Mouse (Mus musculus) heart, embryonic 14.5 days (tissue): ENCODE measurements around the gene Vmn1r43. TPM values are rescaled to one million over a fixed set of nuclear protein-coding genes. Genes with fewer than 3 reads are reported as not detected.
"Not testable (repeated sequence)": the region's sequence is repeated elsewhere in the genome, so short reads cannot be mapped to it uniquely, and the experiment has no call there.

ENCODE experiments used
- ATAC-seq: fragments of 200-750 bp; cut with Nextera tagmentation; 2 replicates; pipeline ENCODE4 v1.8.0; 2017; ENCODE audit warnings: low read depth, moderate TSS enrichment; ENCODE audit not compliant: insufficient number of reproducible peaks, insufficient read depth, low FRiP score
- H3K27ac ChIP-seq, 2 experiments: fragments of 200-500 bp in 1 of 2; fragments of 300-500 bp in 1 of 2; sonication (generic) in 1 of 2; replicated peaks in 1 of 2; 2 replicates each; pipeline ENCODE4 v1.5.1; 2012 to 2014; ENCODE audit warnings: low read depth in 2 of 2, low read length in 2 of 2, control low read depth in 1 of 2, mild to moderate bottlenecking in 1 of 2, mixed read lengths in 1 of 2; ENCODE audit not compliant: control insufficient read depth in 1 of 2, insufficient read depth in 1 of 2
- H3K27me3 ChIP-seq: fragments of 300-500 bp; sonication (generic); 2 replicates; pipeline ENCODE4 v1.6.1; 2014; ENCODE audit warnings: mild to moderate bottlenecking, low read length, control low read depth; ENCODE audit not compliant: control insufficient read depth, insufficient read depth
- H3K36me3 ChIP-seq: fragments of 300-500 bp; sonication (generic); 2 replicates; pipeline ENCODE4 v1.6.1; 2014; ENCODE audit warnings: mild to moderate bottlenecking, control low read depth, low read length, mixed read lengths; ENCODE audit not compliant: control insufficient read depth, insufficient read depth
- H3K4me1 ChIP-seq, 2 experiments: fragments of 200-500 bp in 1 of 2; fragments of 300-500 bp in 1 of 2; sonication (generic) in 1 of 2; 2 replicates each; pipeline ENCODE4 v1.6.1; 2012 to 2014; ENCODE audit warnings: low read length in 2 of 2, control low read depth in 1 of 2, mixed read lengths in 1 of 2; ENCODE audit not compliant: control insufficient read depth in 2 of 2, insufficient read depth in 2 of 2
- H3K4me2 ChIP-seq: fragments of 300-500 bp; sonication (generic); 2 replicates; pipeline ENCODE4 v1.6.1; 2014; ENCODE audit warnings: mild to moderate bottlenecking, low read length
- H3K4me3 ChIP-seq, 2 experiments: fragments of 200-500 bp in 1 of 2; fragments of 300-500 bp in 1 of 2; sonication (generic) in 1 of 2; 2 replicates each; pipeline ENCODE4 v1.5.1; 2012 to 2014; ENCODE audit warnings: low read length in 2 of 2, mild to moderate bottlenecking in 2 of 2, control low read depth in 1 of 2, low read depth in 1 of 2, moderate library complexity in 1 of 2; ENCODE audit not compliant: control insufficient read depth in 1 of 2, insufficient read depth in 1 of 2
- H3K9ac ChIP-seq: fragments of 300-500 bp; sonication (generic); 2 replicates; pipeline ENCODE4 v1.6.1; 2014; ENCODE audit warnings: mild to moderate bottlenecking, low read length
- H3K9me3 ChIP-seq: fragments of 300-500 bp; sonication (generic); 2 replicates; pipeline ENCODE4 v1.6.1; 2016; ENCODE audit warnings: low read length, control low read depth; ENCODE audit not compliant: control insufficient read depth
- WGBS: fragments of 180-500 bp; shearing (Covaris S2); extraction: QIAGEN DNeasy Blood & Tissue Kit; methylation state at CpG from one replicate; pipeline ENCODE4 v1.1.7; 2014; 5-methylcytosine and 5-hydroxymethylcytosine counted together
- polyA plus RNA-seq: library from polyadenylated mRNA; unstranded; fragments of >200 nt; fragmentation: Nextera tagmentation; extraction: Ambion mirVana; gene quantifications from 2 replicates; pipeline ENCODE4 v1.2.1, GENCODE M21; 2014

The Vmn1r43 gene
- polyA plus RNA-seq: not detected in 2 replicates

DNA sequence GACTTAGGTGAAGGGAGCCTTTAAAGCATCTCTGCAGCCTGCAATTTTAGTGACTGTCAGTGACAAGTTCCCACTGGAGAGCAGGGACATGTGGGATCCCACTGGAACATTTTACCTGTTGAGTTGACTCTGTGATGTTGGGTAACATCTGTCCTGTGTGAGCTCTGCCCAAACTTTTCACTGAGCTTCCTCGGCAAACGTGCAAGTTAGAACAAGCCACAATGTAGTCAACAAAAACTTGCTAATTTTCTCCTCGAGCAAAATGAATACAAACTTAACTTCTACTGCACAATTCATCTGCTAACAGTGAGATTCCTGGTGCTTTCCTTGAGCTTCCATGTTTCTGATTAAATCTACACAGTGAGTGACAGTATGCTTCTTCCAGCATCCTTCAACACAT is at the start of gene Vmn1r43, which contains the start of gene Vmn1r42:
TSS of gene Vmn1r43 (minus strand) at position 101 of the 400 bp plus-strand sequence.
TSS of gene Vmn1r42 (minus strand) at position 101 of the 400 bp plus-strand sequence.
- H3K4me3 ChIP-seq, H3K4me1 ChIP-seq, H3K4me2 ChIP-seq, H3K27ac ChIP-seq, ATAC-seq, H3K9ac ChIP-seq, H3K36me3 ChIP-seq, H3K9me3 ChIP-seq, H3K27me3 ChIP-seq: not testable (repeated sequence)
- WGBS: 64% methylated on average over 3 of the region's 3 CpGs

DNA sequence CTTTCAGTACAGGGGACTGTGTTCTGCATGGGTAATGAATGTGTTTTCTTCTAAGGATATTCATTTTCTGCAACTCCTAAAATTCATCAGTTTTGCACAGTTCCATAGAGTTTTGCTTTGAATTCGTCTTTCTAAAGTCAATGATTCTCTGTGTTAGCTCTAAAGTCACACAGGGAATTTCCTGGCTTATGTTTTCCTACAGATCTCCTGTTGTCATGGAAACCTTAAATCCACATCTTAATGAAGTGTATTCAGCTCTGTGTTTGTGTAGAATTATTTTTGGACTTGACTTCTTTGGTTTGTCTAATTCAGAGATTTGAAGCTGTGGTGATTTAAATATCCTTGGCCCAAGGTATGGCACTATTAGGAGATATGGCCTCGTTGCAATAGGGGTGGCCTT is 7.6 kb upstream of the Vmn1r43 start:
- H3K9ac ChIP-seq: no peak overlapping the region
- no peaks in the 10 kb centered on the region for H3K27me3 ChIP-seq
- H3K4me2 ChIP-seq: no peak overlapping the region
- H3K36me3 ChIP-seq: no peaks in the 10 kb centered on the region
- no peaks in the 10 kb centered on the region for H3K4me1 ChIP-seq
- no peak overlapping the region for H3K4me3 ChIP-seq
- WGBS: 40% methylated on average over 2 of the region's 2 CpGs
- ATAC-seq: no peak
- H3K9me3 ChIP-seq: no peaks in the 10 kb centered on the region
- no peak overlapping the region for H3K27ac ChIP-seq

DNA sequence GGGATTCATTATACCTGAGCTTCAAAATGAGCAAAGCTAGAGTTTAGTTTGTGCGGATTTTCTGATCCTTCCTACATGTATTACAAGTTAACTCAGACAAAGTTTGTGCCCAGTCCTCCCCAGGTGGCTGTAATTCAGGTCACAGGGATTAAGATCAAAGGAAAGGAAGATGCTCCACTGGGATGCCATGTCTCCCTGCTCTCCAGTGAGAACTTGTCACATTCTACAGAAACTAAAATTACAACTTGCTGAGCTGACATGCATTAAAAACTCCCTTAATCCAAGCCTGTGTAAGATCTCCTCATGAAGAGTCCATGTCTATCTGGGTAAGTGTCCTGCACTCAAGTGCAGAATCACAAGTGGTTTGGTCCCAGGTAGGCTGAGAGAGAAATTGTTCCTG is 7.1 kb upstream of the Vmn1r43 start, which contains the start of gene Vmn1r44:
TSS of gene Vmn1r44 (plus strand) at position 301 of the 400 bp plus-strand sequence.
- H3K9ac ChIP-seq: no peak within 1 kb of the TSS
- no peaks in the 10 kb centered on the region for H3K9me3 ChIP-seq
- no peak within 1 kb of the TSS for H3K27ac ChIP-seq
- no peak within 1 kb of the TSS for H3K4me2 ChIP-seq
- no peaks in the 10 kb centered on the region for H3K27me3 ChIP-seq
- ATAC-seq: no peak
- H3K4me1 ChIP-seq: no peaks in the 10 kb centered on the region
- no peak within 1 kb of the TSS for H3K4me3 ChIP-seq
- 67% methylated on average over 1 of the region's 1 CpGs for WGBS
- no peaks in the 10 kb centered on the region for H3K36me3 ChIP-seq

DNA sequence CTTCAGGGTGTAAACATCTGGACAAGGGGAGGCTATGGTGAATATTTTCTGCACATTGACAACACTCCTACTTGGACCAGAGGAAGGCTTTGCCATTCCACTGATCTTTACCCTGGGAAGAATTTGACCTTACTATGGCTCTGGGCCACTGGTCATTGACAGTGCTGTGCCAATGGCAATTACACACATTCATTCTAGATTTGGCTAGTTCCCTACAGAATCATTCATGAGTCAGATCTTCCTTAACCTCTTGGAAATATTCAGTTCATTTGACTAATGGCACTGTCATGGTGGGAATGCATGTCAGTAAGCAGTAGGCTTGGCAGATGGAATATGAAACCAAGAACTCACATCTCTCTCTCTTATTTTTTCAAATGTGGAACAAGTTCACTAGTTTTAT is 4.7 kb upstream of the Vmn1r43 start:
- Histone ChIP-seq H3K27me3 (no peaks in the 10 kb centered on the region), H3K4me1 (no peaks in the 10 kb centered on the region)
- no peak for ATAC-seq

DNA sequence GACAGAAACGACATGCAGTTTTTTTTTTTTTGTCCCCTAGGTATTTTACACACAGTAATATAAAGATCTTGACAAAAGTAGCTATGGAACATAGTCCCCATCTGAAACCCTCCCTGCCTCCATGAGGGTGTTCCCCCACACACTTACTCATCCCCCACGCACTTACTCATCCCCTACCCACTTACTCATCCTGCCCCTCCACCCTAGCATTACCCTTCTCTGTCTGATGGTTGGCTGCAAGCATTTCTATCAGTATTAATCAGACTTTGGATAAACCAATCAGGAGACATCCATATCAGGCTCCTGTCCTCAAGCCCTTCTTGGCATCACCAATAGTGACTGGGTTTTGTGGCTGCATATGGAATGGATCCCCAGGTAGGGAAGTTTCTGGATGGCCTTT is 750 bp upstream of the Vmn1r43 start:
- no peak overlapping the region for H3K9ac ChIP-seq
- H3K27ac ChIP-seq: no peak overlapping the region
- no peak overlapping the region for H3K4me3 ChIP-seq
- no peaks in the 10 kb centered on the region for H3K4me1 ChIP-seq
- ATAC-seq: no peak
- WGBS: 61% methylated on average over 2 of the region's 2 CpGs
- no peaks in the 10 kb centered on the region for H3K27me3 ChIP-seq
- no peaks in the 10 kb centered on the region for H3K36me3 ChIP-seq
- no peak overlapping the region for H3K4me2 ChIP-seq
- H3K9me3 ChIP-seq: no peaks in the 10 kb centered on the region

More for the DNA sequence above, 4.7 kb upstream of the Vmn1r43 start:
- H3K9me3 ChIP-seq: no peaks in the 10 kb centered on the region
- H3K9ac ChIP-seq: no peak overlapping the region
- H3K4me3 ChIP-seq: no peak overlapping the region
- no peak overlapping the region for H3K27ac ChIP-seq
- no peaks in the 10 kb centered on the region for H3K36me3 ChIP-seq
- H3K4me2 ChIP-seq: no peak overlapping the region

DNA sequence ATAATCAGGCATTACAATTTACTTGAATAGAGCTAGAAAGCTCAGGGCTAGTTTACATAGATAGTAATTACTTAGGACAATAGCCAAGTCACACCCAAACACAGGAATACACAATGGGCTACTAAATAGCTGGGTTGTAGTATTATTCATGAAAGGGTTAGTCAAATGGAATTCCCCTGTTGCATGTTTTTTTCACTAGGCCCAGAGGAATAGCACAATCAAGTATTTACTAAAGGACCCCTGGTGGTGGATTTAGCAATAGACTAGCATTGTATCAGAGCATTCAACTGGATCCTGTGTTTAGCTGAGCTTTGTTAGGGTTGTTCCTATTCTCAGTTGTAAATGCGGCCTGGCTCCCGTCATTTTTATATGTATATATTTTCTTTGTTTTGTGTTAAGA is 8.2 kb downstream of the Vmn1r43 start:
- Histone ChIP-seq H3K4me1 (no peaks in the 10 kb centered on the region), H3K36me3 (no peaks in the 10 kb centered on the region), H3K27ac (no peak overlapping the region), H3K4me2 (no peak overlapping the region), H3K9me3 (peaks cover 7% of the 10 kb centered on the region), H3K9ac (no peak overlapping the region), H3K27me3 (no peaks in the 10 kb centered on the region), H3K4me3 (no peak overlapping the region)
- ATAC-seq: no peak
- WGBS: 86% methylated on average over 2 of the region's 2 CpGs

DNA sequence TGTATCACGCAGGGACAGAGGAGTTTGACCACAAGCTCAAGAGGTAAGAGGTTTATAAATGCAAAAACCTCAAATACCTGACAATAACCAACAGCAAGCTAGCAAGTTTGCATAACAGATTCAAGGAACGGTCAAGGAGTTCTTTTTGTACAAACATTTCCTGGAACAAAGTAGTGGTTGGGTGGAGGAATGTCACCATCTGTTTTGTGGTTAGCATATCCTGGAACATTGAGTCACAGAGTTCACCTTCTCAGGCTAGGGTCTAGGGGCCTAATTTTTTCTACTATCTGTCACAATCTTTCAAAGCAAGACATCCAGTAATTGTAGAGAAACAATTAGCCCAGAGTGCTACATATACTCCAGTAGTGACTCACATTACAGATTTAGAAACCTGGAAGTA is 8.9 kb downstream of the Vmn1r43 start:
- ATAC-seq: no peak
- no peaks in the 10 kb centered on the region for H3K4me1 ChIP-seq
- 94% methylated on average over 2 of the region's 2 CpGs for WGBS
- H3K27ac ChIP-seq: no peak overlapping the region
- H3K27me3 ChIP-seq: no peaks in the 10 kb centered on the region
- H3K9ac ChIP-seq: no peak overlapping the region
- peaks cover 10% of the 10 kb centered on the region for H3K9me3 ChIP-seq
- H3K4me2 ChIP-seq: no peak overlapping the region
- no peaks in the 10 kb centered on the region for H3K36me3 ChIP-seq
- no peak overlapping the region for H3K4me3 ChIP-seq

DNA sequence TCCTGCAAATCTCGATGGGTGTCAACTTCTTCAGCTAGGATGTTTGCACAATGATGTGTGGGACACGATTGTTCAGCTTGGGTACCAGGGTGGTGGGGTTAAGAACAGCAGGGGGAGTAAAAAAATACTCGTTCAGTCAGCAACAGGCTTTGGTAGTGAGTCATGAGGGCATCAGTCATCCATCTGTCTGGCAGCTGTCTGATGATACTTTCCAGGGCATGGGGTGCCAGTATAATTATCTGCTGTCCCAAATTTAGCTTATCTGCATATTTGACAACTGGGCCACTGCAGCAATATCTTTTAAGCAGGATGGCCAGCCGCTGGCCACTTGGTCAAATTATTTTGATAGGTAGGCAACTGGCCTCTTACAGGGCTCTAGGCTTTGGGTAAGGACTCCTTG is 12.4 kb downstream of the Vmn1r43 start:
- no peak overlapping the region for H3K27ac ChIP-seq
- 47% methylated on average over 4 of the region's 4 CpGs for WGBS
- no peaks in the 10 kb centered on the region for H3K4me1 ChIP-seq
- no peaks in the 10 kb centered on the region for H3K36me3 ChIP-seq
- H3K4me3 ChIP-seq: no peak overlapping the region
- H3K4me2 ChIP-seq: no peak overlapping the region
- ATAC-seq: no peak
- H3K27me3 ChIP-seq: no peaks in the 10 kb centered on the region
- H3K9me3 ChIP-seq: peaks cover 10% of the 10 kb centered on the region
- H3K9ac ChIP-seq: no peak overlapping the region
